Mouse (Mus musculus) gastrocnemius, postnatal 14 days (tissue): ENCODE measurements around the gene Dok3. TPM values are rescaled to one million over a fixed set of nuclear protein-coding genes. Genes with fewer than 3 reads are reported as not detected.
"Not testable (repeated sequence)": the region's sequence is repeated elsewhere in the genome, so short reads cannot be mapped to it uniquely, and the experiment has no call there.

ENCODE experiments used
- DNase-seq: peaks from one replicate; pipeline ENCODE4 v3.0.0; 2021; ENCODE audit warnings: mixed read lengths
- intact Hi-C: fragments of 180-260 bp; cut with DNase I; formaldehyde crosslinking; loops from one replicate; pipeline ENCODE4 v1.15.1; 2025; ENCODE audit warnings: low total_unique reads
- long read RNA-seq, 2 experiments: library from polyadenylated mRNA; stranded (forward); transcript quantifications; one replicate each; pipeline ENCODE4 v2.0.0; 2021
- total RNA-seq, 2 experiments: library from RNA; stranded (reverse); gene quantifications; 2 replicates each; pipeline ENCODE4 v1.2.3; 2021

Dok3 gene
- total RNA-seq: 1 to 10 TPM in 1 of 2 experiments, under 1 TPM in 1; 0.82 to 1.6 TPM
- long read RNA-seq, experiment 1, partial matches to known transcripts: 1 of 3 reads
- long read RNA-seq, experiment 1, other reads (novel, unspliced or antisense): 1 of 3 reads
- long read RNA-seq, experiment 2, partial matches to known transcripts: 0 of 1 reads
- long read RNA-seq, experiment 2, other reads (novel, unspliced or antisense): 0 of 1 reads

DNA sequence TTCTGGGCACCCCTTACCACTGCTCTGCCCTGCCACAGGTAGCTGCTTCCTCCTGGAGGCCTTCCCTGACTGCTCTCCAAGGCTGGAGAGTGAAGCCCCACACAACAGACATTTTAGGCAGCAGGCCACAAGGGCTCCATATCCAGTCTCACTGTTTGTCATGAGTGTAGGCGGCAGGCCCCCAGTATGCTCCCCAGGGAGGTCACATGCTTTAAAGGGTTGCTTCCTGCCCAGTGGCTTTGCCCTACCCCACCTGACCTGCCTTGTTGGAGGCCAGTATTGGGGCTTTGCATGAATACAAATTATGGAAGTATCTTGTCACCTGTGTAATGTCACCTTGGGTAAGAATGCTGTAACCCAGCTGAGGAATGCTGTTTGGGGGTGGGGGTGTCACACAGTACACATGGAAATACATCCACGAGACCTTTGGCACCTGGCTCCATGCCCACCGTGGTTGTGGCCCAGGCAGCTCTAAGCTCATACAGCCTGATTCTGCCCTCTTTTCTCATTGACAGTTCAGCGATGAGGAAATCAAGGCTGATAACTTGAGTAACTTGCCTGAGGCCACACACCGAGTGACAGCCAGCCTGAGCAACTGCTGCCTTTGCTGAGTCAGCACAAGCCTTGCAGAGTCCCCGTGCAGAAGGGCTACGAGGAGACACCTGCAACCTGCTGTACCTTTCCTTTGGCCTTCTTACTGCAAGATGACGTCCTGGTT lies at the start of gene Dok3:
TSS of gene Dok3 (minus strand) at position 99 of the 718 bp plus-strand sequence.
- no peak for DNase-seq
- intact Hi-C loops: no loop called here

DNA sequence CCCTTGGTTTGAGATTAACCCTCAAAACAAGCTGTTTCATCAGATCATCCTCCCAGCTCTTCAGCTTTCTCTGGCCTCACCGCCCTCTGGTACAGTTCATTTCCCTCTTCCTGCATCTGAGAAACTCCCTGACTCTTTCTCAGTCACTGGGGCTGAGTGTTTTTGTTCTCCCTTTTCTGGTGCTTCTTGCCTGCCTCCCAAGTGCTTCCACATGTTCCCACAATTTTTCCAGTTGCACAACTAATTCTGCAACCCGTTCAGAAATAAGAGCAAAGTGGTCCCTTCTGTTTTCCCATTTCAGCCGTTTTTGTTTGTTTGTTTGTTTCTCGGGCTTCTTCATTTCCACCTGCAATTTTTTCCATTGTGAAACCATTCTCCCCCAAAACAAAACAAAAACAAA lies 49.0 kb upstream of the Dok3 start:
- no peak for DNase-seq
- intact Hi-C loops: no loop called here

DNA sequence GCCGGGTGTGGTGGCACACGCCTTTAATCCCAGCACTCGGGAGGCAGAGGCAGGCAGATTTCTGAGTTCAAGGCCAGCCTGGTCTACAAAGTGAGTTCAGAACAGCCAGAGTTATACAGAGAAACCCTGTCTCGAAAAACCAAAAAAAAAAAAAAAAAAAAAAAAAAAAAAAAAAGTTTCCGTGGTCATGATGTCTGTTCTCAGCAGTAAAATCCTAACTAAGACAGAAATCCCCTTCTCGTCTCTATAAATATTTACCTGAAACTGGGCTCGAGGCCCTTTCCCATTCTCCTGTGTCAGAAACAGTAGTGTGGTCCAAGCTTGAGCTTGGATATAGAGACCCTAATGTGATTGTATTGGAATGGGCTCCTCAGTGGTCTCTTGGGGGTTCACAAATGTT lies 47.8 kb upstream of the Dok3 start:
- DNase-seq, intact Hi-C loops: not testable (repeated sequence)

GRCm38 (mm10) chr13:55575932-55576331 lies 46.8 kb upstream of the Dok3 start:
- intact Hi-C loops: no loop called here
- no peak for DNase-seq

DNA sequence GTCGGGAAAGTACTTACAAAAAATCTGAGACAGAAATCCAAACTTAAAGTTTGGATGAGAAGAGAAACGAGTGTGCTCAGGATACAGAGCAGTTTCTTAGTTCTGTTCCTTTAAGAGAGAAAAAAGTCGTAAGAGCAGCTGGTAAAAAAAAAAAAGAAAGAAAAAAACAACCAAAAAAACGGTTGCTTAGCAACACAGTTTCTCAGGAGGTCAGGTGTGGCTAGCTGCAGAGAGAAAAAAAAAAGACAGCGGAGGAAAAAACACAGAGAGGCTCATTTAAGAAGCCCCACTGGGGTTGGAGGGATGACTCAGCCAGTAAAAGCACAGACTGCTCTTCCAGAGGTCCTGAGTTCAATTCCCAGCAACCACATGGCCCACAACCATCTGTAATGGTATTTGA lies 45.2 kb upstream of the Dok3 start:
- intact Hi-C loops: no loop called here

GRCm38 (mm10) chr13:55573432-55573831 lies 44.3 kb upstream of the Dok3 start, which contains the start of gene Tmed9:
Gene Tmed9, plus strand, starts transcription at chr13:55573732.
- intact Hi-C loops: no loop called here
- DNase-seq: no peak

More for the DNA sequence above, 45.2 kb upstream of the Dok3 start:
- DNase-seq: no peak

GRCm38 (mm10) chr13:55571977-55572376 lies 42.9 kb upstream of the Dok3 start:
- intact Hi-C loops: no loop called here

GRCm38 (mm10) chr13:55571027-55571751 lies 42.1 kb upstream of the Dok3 start, which contains the start of gene Fam193b:
Gene Fam193b, minus strand, starts transcription at chr13:55571120.
- intact Hi-C loops: no loop called here
- peak; percentile 94 for DNase-seq

More at GRCm38 (mm10) chr13:55571977-55572376, 42.9 kb upstream of the Dok3 start:
- DNase-seq: no peak

DNA sequence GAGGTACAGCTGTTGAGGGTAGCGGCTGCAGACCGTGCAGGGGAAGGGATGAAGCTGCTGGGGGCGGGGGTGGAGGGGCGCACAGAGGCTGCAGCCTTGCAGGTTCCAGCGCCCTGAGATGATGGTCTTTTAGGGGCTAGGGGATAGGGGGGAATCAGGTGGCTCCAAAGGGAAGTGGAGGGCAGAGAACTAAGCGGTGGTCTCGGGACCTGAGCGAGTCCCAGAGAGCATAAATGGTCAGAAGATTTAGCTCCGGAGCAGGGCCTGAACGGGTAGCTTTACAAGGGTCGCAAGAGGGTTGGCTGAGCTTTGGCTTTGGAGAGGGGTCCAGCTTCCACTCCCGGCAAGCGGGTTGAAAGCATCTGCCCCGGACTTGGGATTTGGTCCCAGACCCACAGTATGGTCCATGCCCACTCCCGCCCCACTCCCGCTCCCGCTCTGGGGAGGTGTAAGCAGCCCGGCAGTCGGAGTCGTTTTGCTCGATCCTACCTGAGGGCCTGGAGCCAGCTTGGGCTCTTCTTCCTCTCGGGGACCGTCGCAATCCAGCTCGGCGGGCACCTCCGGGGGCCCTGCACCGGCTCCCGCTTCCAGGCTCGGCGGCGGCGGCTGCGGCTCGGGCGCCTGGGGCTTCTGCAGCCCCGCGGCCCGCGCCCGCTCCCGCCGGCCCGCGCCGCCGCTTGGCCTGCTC lies 41.3 kb upstream of the Dok3 start:
- DNase-seq: peak; percentile 50
- intact Hi-C loops: no loop called here

DNA sequence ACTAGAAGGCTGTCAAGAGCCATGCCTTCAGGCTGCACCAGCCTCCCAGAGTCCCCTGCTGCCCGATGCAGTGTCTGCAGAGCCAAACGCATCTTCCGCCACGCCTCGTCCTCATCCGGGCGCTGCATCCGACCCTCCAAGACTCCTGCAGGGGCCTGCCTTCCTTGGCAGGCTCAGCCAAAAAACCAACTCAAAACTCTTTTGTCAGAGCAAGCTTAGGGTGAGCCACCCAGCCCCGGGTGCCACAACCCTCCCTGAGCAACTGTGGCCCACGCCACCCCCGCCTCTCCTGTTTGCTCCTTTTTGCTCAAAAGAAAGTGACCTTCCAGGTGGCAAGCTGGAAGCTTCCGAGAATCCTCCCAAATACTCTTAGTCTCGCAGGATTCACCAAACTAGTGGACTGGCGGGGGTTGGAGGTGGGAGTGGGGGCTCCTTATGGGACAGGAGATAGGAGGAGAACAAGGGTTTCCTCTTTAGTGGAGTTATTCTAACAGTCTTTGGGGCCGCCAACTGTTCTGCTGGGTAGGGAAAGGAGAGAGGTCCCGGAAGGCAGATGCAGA lies 40.7 kb upstream of the Dok3 start:
- DNase-seq: peak; percentile 18

DNA sequence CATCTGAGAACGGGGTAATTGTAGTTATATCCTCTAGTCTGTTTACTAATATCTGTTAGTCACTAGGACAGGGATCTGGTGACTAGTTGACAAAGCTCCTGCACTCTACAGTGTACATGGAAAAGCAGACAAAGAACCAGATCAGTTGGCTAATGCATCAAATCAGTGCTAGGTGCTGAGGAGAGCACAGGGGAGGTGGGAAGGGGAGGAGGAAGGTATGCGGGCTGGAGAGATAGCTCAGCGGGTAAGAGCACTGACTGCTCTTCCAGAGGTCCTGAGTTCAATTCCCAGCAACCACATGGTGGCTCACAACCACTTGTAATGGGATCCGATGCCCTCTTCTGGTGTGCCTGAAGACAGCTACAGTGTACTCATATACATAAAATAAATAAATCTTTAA lies 39.4 kb upstream of the Dok3 start:
- intact Hi-C loops, DNase-seq: not testable (repeated sequence)

More for the DNA sequence above, 40.7 kb upstream of the Dok3 start:
- intact Hi-C loops: no loop called here

GRCm38 (mm10) chr13:55567949-55568348 lies 38.9 kb upstream of the Dok3 start:
- DNase-seq: no peak
- intact Hi-C loops: no loop called here

GRCm38 (mm10) chr13:55567001-55567400 lies 37.9 kb upstream of the Dok3 start:
- intact Hi-C loops: no loop called here

DNA sequence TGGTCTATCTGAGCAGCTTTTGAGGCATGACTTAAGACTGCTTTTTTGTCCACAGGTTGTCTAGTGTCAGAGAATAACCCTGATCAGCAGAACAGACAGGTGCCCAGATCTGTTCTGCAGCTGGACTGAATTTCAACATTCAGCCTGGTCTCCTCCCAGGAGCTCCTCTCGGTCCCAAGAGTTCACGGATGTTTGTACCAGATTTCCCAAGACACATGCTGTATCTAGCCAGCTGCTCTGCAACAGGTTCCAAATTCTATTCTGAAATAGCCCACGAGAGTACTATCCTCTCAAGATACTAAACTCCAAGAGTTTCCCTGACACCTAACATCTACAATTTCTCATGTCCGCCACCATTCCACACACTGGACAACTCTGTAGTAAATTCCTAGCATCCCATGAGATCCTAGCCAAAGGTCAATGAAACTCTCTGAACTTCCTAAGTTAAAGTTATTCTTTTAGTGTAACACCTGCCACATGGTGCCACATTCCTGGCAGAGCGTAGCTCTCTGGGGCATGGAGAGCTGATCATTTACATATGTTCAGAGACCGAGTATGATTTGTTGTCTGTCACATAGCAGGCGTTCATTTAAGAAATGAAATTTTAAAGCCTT lies 34.3 kb upstream of the Dok3 start:
- peak; percentile 13 for DNase-seq
- intact Hi-C loops: no loop called here

More at GRCm38 (mm10) chr13:55567001-55567400, 37.9 kb upstream of the Dok3 start:
- DNase-seq: no peak

DNA sequence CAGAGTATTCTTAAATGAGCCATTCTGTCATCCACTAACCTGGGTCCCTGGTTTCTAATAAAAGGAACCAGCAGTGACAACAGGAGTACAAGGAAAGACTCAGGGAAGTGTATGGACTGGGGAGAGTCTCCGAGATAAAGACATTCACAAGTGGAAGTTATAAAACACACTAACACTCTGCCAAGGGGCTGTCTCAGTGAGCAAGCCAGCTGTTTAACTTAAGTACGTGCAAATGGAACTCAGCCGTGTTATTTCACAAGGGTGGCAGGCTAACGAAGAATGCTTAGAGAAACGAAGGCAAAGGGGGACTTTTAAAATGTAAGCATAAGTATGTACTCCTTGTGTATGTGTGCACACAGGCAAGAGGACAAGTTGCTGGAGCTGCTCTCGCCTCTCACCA lies 28.4 kb upstream of the Dok3 start:
- DNase-seq: no peak
- intact Hi-C loops: no loop called here

DNA sequence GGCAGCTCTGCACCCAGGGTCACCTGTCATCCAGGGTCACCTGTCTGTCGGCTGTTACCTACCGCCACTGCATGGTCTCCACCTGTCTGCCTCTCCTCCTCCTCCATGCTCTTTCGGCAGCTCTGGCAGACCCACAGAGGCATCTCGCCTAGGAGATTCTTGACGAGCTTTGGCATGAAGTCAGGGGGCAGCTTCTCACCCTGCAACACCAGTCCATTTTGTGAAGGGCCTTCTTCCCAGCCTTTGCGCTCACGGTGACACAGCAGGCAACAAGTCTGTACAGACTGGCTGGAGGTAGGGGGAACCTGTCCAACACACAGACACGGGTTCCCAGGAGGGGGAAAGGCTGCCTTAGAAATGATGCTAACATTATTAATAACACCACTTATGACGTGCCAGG lies 26.8 kb upstream of the Dok3 start:
- intact Hi-C loops: no loop called here
- no peak for DNase-seq

- intact Hi-C loops: no loop called here
These were observed 20.0 kb upstream of the Dok3 start for GRCm38 (mm10) chr13:55549061-55549460.

GRCm38 (mm10) chr13:55548426-55548825 lies 19.3 kb upstream of the Dok3 start:
- intact Hi-C loops: no loop called here

More at GRCm38 (mm10) chr13:55549061-55549460, 20.0 kb upstream of the Dok3 start:
- DNase-seq: no peak

GRCm38 (mm10) chr13:55547916-55548315 lies 18.8 kb upstream of the Dok3 start:
- peak; percentile 17 for DNase-seq
- intact Hi-C loops: no loop called here

More at GRCm38 (mm10) chr13:55548426-55548825, 19.3 kb upstream of the Dok3 start:
- no peak for DNase-seq
